Mouse (Mus musculus) heart, adult 9 months (tissue): ENCODE results near the gene Ankrd6.

Experiments used
- DNase-seq, 2 experiments: peaks; one replicate each; pipeline ENCODE4 v3.0.0; 2022; ENCODE audit warnings: low spot score in 2 of 2

Gene Ankrd6

GRCm38 (mm10) chr4:32787110-32787509, 163.5 kb downstream of the Ankrd6 start:
- no peak for DNase-seq

GRCm38 (mm10) chr4:32779996-32780395, 170.6 kb downstream of the Ankrd6 start:
- DNase-seq, result no peak

GRCm38 (mm10) chr4:32770284-32770810, 180.3 kb downstream of the Ankrd6 start:
- no peak for DNase-seq

- no peak for DNase-seq
These were observed 182.6 kb downstream of the Ankrd6 start for GRCm38 (mm10) chr4:32768046-32768445.

- DNase-seq, result no peak
These were observed 183.2 kb downstream of the Ankrd6 start for GRCm38 (mm10) chr4:32767471-32767870.

GRCm38 (mm10) chr4:32757430-32757829, 193.2 kb downstream of the Ankrd6 start:
- no peak for DNase-seq
